Mouse (Mus musculus) cerebellum, adult 2 months (tissue): Measurements from ENCODE around the gene Capza2.

Experiments used
- CTCF ChIP-seq: fragments of 200-500 bp; IDR thresholded peaks from 2 replicates; pipeline ENCODE4 v1.5.1; 2011; ENCODE audit warnings: low read depth, mild to moderate bottlenecking, control low read depth, low read length, moderate library complexity, borderline replicate concordance; ENCODE audit not compliant: insufficient read depth
- POLR2A ChIP-seq: fragments of 200-500 bp; IDR thresholded peaks from 2 replicates; pipeline ENCODE4 v1.6.1; 2011; ENCODE audit warnings: low read length, control low read depth, borderline replicate concordance; ENCODE audit not compliant: insufficient read depth

DNA sequence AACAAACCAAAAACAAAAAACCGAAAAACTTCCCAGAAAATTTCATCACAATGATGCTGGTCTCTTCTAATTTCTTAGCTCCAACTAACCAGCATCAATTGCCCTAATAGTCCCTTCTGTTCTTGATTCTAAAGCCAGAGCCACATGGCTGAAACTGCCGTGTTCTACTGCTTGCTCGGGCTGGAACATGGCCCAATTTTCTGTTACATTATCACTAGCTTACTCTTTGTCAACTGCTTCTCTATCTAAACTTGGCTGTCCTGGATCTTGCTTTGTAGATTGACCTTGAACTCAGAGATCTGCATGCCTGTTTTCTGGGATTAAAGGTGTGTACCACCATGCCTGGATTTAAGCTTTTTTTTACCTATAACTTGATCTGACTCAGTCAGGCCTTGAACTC, 69.9 kb downstream of the Capza2 start:
- TF ChIP-seq POLR2A (no peak), CTCF (no peak)
